Mouse (Mus musculus) liver, embryonic 14.5 days (tissue): ENCODE data around the gene Atf7ip2. TPM values are rescaled to one million over a fixed set of nuclear protein-coding genes. Genes with fewer than 3 reads are reported as not detected.

Experiments
- ATAC-seq: fragments of 200-750 bp; cut with Nextera tagmentation; 2 replicates; pipeline ENCODE4 v1.8.0; 2017; ENCODE audit warnings: moderate number of reproducible peaks, mild to moderate bottlenecking, moderate library complexity; ENCODE audit not compliant: insufficient read depth
- DNase-seq, 3 experiments: peaks; one replicate each; pipeline ENCODE4 v3.0.0-alpha.2; 2012 to 2013; ENCODE audit warnings: low read depth in 3 of 3, low spot score in 3 of 3
- H3K27ac ChIP-seq: fragments of 300-500 bp; sonication (generic); 2 replicates; pipeline ENCODE4 v1.5.1; 2014; ENCODE audit warnings: moderate library complexity, mild to moderate bottlenecking, control low read depth, inconsistent platforms
- H3K27me3 ChIP-seq: fragments of 300-500 bp; sonication (generic); 2 replicates; pipeline ENCODE4 v1.6.1; 2014; ENCODE audit warnings: mild to moderate bottlenecking, low read length, moderate library complexity; ENCODE audit not compliant: control insufficient read depth, insufficient read depth
- H3K36me3 ChIP-seq: fragments of 300-500 bp; sonication (generic); replicated peaks from 2 replicates; pipeline ENCODE4 v1.6.1; 2014; ENCODE audit warnings: low read depth; ENCODE audit not compliant: control insufficient read depth, insufficient read depth
- H3K4me1 ChIP-seq, 2 experiments: fragments of 200-500 bp in 1 of 2; fragments of 300-500 bp in 1 of 2; sonication (generic) in 1 of 2; replicated peaks; 2 replicates each; pipeline ENCODE4 v1.6.1; 2012 to 2014; ENCODE audit warnings: antibody characterized with exemption in 1 of 2, inconsistent platforms in 1 of 2, low read length in 1 of 2; ENCODE audit not compliant: control insufficient read depth in 2 of 2, insufficient read depth in 2 of 2
- H3K4me2 ChIP-seq: fragments of 300-500 bp; sonication (generic); 2 replicates; pipeline ENCODE4 v1.6.1; 2014; ENCODE audit warnings: low read depth, mild to moderate bottlenecking, control low read depth, moderate library complexity
- H3K4me3 ChIP-seq, 2 experiments: fragments of 200-500 bp in 1 of 2; fragments of 300-500 bp in 1 of 2; sonication (generic) in 1 of 2; 2 replicates each; pipeline ENCODE4 v1.5.1; 2012 to 2014; ENCODE audit warnings: low read depth in 2 of 2, low read length in 2 of 2, mild to moderate bottlenecking in 2 of 2, control low read depth in 1 of 2, inconsistent platforms in 1 of 2, moderate library complexity in 1 of 2; ENCODE audit not compliant: insufficient read depth in 1 of 2
- H3K9ac ChIP-seq: fragments of 300-500 bp; sonication (generic); replicated peaks from 2 replicates; pipeline ENCODE4 v1.6.1; 2014; ENCODE audit warnings: mild to moderate bottlenecking, control low read depth, moderate library complexity
- H3K9me3 ChIP-seq: fragments of 300-500 bp; sonication (generic); 2 replicates; pipeline ENCODE4 v1.6.1; 2016; ENCODE audit warnings: low read length, mixed read lengths; ENCODE audit not compliant: control insufficient read depth
- CTCF ChIP-seq: IDR thresholded peaks from 2 replicates; pipeline ENCODE4 v1.5.1; 2016; ENCODE audit warnings: antibody characterized with exemption, low read depth, control low read depth
- EP300 ChIP-seq: IDR thresholded peaks from 2 replicates; pipeline ENCODE4 v1.6.1; 2016; ENCODE audit warnings: antibody characterized with exemption, low read depth
- WGBS: fragments of 180-500 bp; shearing (Covaris S2); extraction: QIAGEN DNeasy Blood & Tissue Kit; methylation state at CpG from one replicate; pipeline ENCODE4 v1.1.7; 2014; ENCODE audit not compliant: insufficient replicate concordance; 5-methylcytosine and 5-hydroxymethylcytosine counted together
- microRNA-seq: library from miRNA; unstranded; fragments of <30 nt; microRNA quantifications from one replicate; pipeline ENCODE4, GENCODE M21; 2016
- polyA plus RNA-seq, 2 experiments: library from polyadenylated mRNA; depleted of rRNA in 1 of 2; stranded (reverse) in 1 of 2; unstranded in 1 of 2; fragments of >200 nt; fragmentation: Nextera tagmentation in 1 of 2; extraction: Ambion mirVana in 1 of 2; gene quantifications; 2 replicates each; pipeline versions ENCODE4 v1.2.1 to v1.2.3; 2012 to 2014

Gene Atf7ip2
- polyA plus RNA-seq, 2 experiments, result 0.19 to 0.25 TPM

- no peaks in the 10 kb centered on the region for H3K27me3 ChIP-seq
- no peaks in the 10 kb centered on the region for H3K4me1 ChIP-seq
- WGBS, result 29% methylated on average over 8 of the region's 8 CpGs
- DNase-seq (no peak), ATAC-seq (no peak)
- no peaks in the 10 kb centered on the region for H3K36me3 ChIP-seq
- no peak overlapping the region for H3K4me3 ChIP-seq
- TF ChIP-seq CTCF (no peak), EP300 (no peak)
- no peak overlapping the region for H3K9ac ChIP-seq
- H3K4me2 ChIP-seq, result no peak overlapping the region
- no peaks in the 10 kb centered on the region for H3K9me3 ChIP-seq
- H3K27ac ChIP-seq, result no peak overlapping the region
Observed at GRCm38 (mm10) chr16:10299637-10300036, 107.1 kb downstream of the Atf7ip2 start.

DNA sequence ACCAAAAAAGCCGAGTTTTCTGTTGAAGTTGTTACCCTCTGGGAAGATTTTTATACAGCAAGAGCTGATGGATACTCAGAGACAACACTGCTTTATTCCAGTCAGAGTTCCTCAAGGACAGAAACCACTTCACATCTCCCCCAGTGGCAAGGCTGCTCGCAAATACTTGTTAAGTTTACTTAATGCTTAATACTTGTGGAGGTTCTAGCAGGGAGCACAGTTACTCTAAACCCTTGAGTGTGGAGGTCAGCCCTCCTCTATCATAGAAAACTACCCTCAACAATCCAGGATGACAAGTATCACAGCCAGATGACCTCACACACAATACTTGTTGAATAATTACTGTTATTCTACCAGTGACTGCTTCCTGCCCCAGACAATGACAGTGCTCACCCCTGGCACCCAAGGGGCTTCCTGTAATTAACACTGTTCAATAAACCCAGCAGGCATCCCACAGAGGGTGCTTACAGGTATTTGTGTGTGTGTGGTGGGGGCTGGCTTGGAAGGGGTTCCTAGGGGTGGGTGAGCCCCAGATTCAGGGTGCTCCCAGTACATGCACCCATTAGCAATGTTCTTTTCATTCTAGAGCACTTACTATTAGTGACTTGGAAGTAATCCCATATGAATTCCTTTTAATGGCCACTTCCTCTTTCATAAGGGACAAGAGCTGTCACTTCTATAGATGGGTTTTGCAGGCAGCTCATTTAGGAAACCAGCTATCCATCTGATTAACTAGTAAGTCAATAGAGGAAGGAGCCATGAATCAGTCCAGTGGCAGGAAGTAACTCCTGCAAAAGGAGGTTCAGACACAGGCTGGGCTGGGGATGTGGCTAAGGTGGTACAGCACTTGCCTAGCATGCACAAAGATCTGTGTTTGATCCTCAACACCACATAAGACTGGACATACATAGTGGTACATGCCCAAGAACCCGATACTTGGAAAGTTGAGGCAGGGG, 108.0 kb downstream of the Atf7ip2 start:
- H3K36me3 ChIP-seq, result no peaks in the 10 kb centered on the region
- no peak overlapping the region for H3K27ac ChIP-seq
- H3K9me3 ChIP-seq, result no peaks in the 10 kb centered on the region
- H3K4me3 ChIP-seq, result no peak overlapping the region
- ATAC-seq (no peak), DNase-seq (no peak)
- no peak overlapping the region for H3K9ac ChIP-seq
- no peak for TF ChIP-seq CTCF
- TF ChIP-seq EP300, result no peak
- WGBS, result 33% methylated on average over 3 of the region's 3 CpGs
- H3K4me1 ChIP-seq, result no peaks in the 10 kb centered on the region
- no peaks in the 10 kb centered on the region for H3K27me3 ChIP-seq
- no peak overlapping the region for H3K4me2 ChIP-seq

Small RNAs within 50 kb of the gene (microRNA-seq; reads per million reads assigned to microRNA genes)
- gene Gm22932, result not detected

Other genes starting within 250 kb of the Atf7ip2 start
- gene Grin2a, start 197.2 kb upstream of the Atf7ip2 start, polyA plus RNA-seq (2012; rRNA removed), result under 0.01 TPM in 1 of 2 replicates, not detected in the other
- gene Grin2a, start 197.2 kb upstream of the Atf7ip2 start, polyA plus RNA-seq (2014; fragmentation: Nextera tagmentation; extraction: Ambion mirVana), result not detected in 2 replicates
- gene Rpl39l, start 22.5 kb upstream of the Atf7ip2 start, polyA plus RNA-seq (2012; rRNA removed), result 1.2 and 1.3 TPM in 2 replicates
- 0.94 and 1.3 TPM in 2 replicates for gene Rpl39l, start 22.5 kb upstream of the Atf7ip2 start, polyA plus RNA-seq (2014; fragmentation: Nextera tagmentation; extraction: Ambion mirVana)
- 3.9 and 4.3 TPM in 2 replicates for gene Emp2, start 121.3 kb downstream of the Atf7ip2 start, polyA plus RNA-seq (2012; rRNA removed)
- gene Emp2, start 121.3 kb downstream of the Atf7ip2 start, polyA plus RNA-seq (2014; fragmentation: Nextera tagmentation; extraction: Ambion mirVana), result 3.8 and 4.0 TPM in 2 replicates
- 0.13 and 0.15 TPM in 2 replicates for gene Tekt5, start 202.8 kb downstream of the Atf7ip2 start, polyA plus RNA-seq (2012; rRNA removed)
- gene Tekt5, start 202.8 kb downstream of the Atf7ip2 start, polyA plus RNA-seq (2014; fragmentation: Nextera tagmentation; extraction: Ambion mirVana), result 0.10 TPM in 2 replicates
- 15.2 and 20.2 TPM in 2 replicates for gene Nubp1, start 219.2 kb downstream of the Atf7ip2 start, polyA plus RNA-seq (2012; rRNA removed)
- 31.6 and 34.4 TPM in 2 replicates for gene Nubp1, start 219.2 kb downstream of the Atf7ip2 start, polyA plus RNA-seq (2014; fragmentation: Nextera tagmentation; extraction: Ambion mirVana)